Mouse (Mus musculus) liver, embryonic 14.5 days (tissue): ENCODE results near the gene Eva1c. TPM values are rescaled to one million over a fixed set of nuclear protein-coding genes. Genes with fewer than 3 reads are reported as not detected.

Source experiments
- ATAC-seq: fragments of 200-750 bp; cut with Nextera tagmentation; 2 replicates; pipeline ENCODE4 v1.8.0; 2017; ENCODE audit warnings: moderate number of reproducible peaks, mild to moderate bottlenecking, moderate library complexity; ENCODE audit not compliant: insufficient read depth
- DNase-seq, 3 experiments: peaks; one replicate each; pipeline ENCODE4 v3.0.0-alpha.2; 2012 to 2013; ENCODE audit warnings: low read depth in 3 of 3, low spot score in 3 of 3
- H3K27ac ChIP-seq: fragments of 300-500 bp; sonication (generic); 2 replicates; pipeline ENCODE4 v1.5.1; 2014; ENCODE audit warnings: moderate library complexity, mild to moderate bottlenecking, control low read depth, inconsistent platforms
- H3K27me3 ChIP-seq: fragments of 300-500 bp; sonication (generic); 2 replicates; pipeline ENCODE4 v1.6.1; 2014; ENCODE audit warnings: mild to moderate bottlenecking, low read length, moderate library complexity; ENCODE audit not compliant: control insufficient read depth, insufficient read depth
- H3K36me3 ChIP-seq: fragments of 300-500 bp; sonication (generic); replicated peaks from 2 replicates; pipeline ENCODE4 v1.6.1; 2014; ENCODE audit warnings: low read depth; ENCODE audit not compliant: control insufficient read depth, insufficient read depth
- H3K4me1 ChIP-seq, 2 experiments: fragments of 200-500 bp in 1 of 2; fragments of 300-500 bp in 1 of 2; sonication (generic) in 1 of 2; replicated peaks; 2 replicates each; pipeline ENCODE4 v1.6.1; 2012 to 2014; ENCODE audit warnings: antibody characterized with exemption in 1 of 2, inconsistent platforms in 1 of 2, low read length in 1 of 2; ENCODE audit not compliant: control insufficient read depth in 2 of 2, insufficient read depth in 2 of 2
- H3K4me2 ChIP-seq: fragments of 300-500 bp; sonication (generic); 2 replicates; pipeline ENCODE4 v1.6.1; 2014; ENCODE audit warnings: low read depth, mild to moderate bottlenecking, control low read depth, moderate library complexity
- H3K4me3 ChIP-seq, 2 experiments: fragments of 200-500 bp in 1 of 2; fragments of 300-500 bp in 1 of 2; sonication (generic) in 1 of 2; 2 replicates each; pipeline ENCODE4 v1.5.1; 2012 to 2014; ENCODE audit warnings: low read depth in 2 of 2, low read length in 2 of 2, mild to moderate bottlenecking in 2 of 2, control low read depth in 1 of 2, inconsistent platforms in 1 of 2, moderate library complexity in 1 of 2; ENCODE audit not compliant: insufficient read depth in 1 of 2
- H3K9ac ChIP-seq: fragments of 300-500 bp; sonication (generic); replicated peaks from 2 replicates; pipeline ENCODE4 v1.6.1; 2014; ENCODE audit warnings: mild to moderate bottlenecking, control low read depth, moderate library complexity
- H3K9me3 ChIP-seq: fragments of 300-500 bp; sonication (generic); 2 replicates; pipeline ENCODE4 v1.6.1; 2016; ENCODE audit warnings: low read length, mixed read lengths; ENCODE audit not compliant: control insufficient read depth
- CTCF ChIP-seq: IDR thresholded peaks from 2 replicates; pipeline ENCODE4 v1.5.1; 2016; ENCODE audit warnings: antibody characterized with exemption, low read depth, control low read depth
- EP300 ChIP-seq: IDR thresholded peaks from 2 replicates; pipeline ENCODE4 v1.6.1; 2016; ENCODE audit warnings: antibody characterized with exemption, low read depth
- WGBS: fragments of 180-500 bp; shearing (Covaris S2); extraction: QIAGEN DNeasy Blood & Tissue Kit; methylation state at CpG from one replicate; pipeline ENCODE4 v1.1.7; 2014; ENCODE audit not compliant: insufficient replicate concordance; 5-methylcytosine and 5-hydroxymethylcytosine counted together
- polyA plus RNA-seq, 2 experiments: library from polyadenylated mRNA; depleted of rRNA in 1 of 2; stranded (reverse) in 1 of 2; unstranded in 1 of 2; fragments of >200 nt; fragmentation: Nextera tagmentation in 1 of 2; extraction: Ambion mirVana in 1 of 2; gene quantifications; 2 replicates each; pipeline versions ENCODE4 v1.2.1 to v1.2.3; 2012 to 2014

The Eva1c gene
- polyA plus RNA-seq, 2 experiments, result 0.11 to 0.23 TPM

DNA sequence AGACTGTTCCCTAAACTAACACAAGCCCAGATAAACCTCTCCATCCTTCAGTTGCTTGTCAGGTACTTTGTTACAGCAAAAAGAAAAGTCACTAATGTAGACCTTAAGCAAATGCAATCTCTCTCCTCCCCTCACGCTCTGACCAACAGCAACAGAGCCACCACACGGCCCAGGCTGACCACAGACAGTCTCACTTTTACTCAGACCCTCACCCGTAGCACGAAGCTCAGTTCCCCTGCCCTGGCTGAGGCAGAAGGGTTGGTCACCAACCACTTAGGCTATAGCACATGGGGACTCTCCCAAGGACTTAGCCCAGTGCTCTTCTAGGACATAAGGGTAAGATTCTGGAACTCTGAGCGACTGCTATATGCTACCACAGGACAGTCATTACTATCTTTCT is 27.7 kb upstream of the Eva1c start:
- no peak for DNase-seq
- TF ChIP-seq CTCF (no peak), EP300 (no peak)
- peaks cover 13% of the 10 kb centered on the region; the same call in 1 of the 2 replicates for H3K36me3 ChIP-seq
- no peak overlapping the region for H3K9ac ChIP-seq
- ATAC-seq, result no peak
- no peak overlapping the region for H3K27ac ChIP-seq
- no peaks in the 10 kb centered on the region for H3K27me3 ChIP-seq
- H3K4me3 ChIP-seq, result no peak overlapping the region
- no peaks in the 10 kb centered on the region for H3K4me1 ChIP-seq
- H3K9me3 ChIP-seq, result no peaks in the 10 kb centered on the region
- WGBS, result 74% methylated on average over 5 of the region's 5 CpGs
- H3K4me2 ChIP-seq, result no peak overlapping the region

DNA sequence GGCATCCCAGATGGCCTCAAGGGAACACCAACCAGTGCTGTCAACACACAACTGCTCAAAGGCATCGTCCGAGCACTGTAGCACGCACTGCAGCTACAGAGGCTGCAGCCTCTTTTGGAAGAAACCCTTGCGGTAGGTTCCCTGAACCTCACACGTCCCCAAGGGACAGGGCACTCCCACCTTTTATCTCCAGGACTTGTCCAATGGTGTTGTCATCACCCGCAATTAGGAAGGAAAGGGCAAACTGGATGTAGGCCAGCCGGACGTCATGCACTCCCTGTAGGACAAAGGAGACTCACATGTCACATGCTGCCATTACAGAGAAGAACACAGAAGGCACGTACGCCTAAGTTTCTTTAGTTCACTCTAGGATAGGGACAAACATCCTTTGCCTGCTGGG is 26.7 kb upstream of the Eva1c start:
- ATAC-seq (no peak), DNase-seq (no peak)
- TF ChIP-seq CTCF (no peak), EP300 (no peak)
- H3K4me2 ChIP-seq, result no peak overlapping the region
- no peaks in the 10 kb centered on the region for H3K4me1 ChIP-seq
- H3K27ac ChIP-seq, result no peak overlapping the region
- H3K27me3 ChIP-seq, result no peaks in the 10 kb centered on the region
- no peak overlapping the region for H3K4me3 ChIP-seq
- peaks cover 17% of the 10 kb centered on the region for H3K36me3 ChIP-seq
- WGBS, result 79% methylated on average over 10 of the region's 10 CpGs
- H3K9me3 ChIP-seq, result no peaks in the 10 kb centered on the region
- no peak overlapping the region for H3K9ac ChIP-seq

DNA sequence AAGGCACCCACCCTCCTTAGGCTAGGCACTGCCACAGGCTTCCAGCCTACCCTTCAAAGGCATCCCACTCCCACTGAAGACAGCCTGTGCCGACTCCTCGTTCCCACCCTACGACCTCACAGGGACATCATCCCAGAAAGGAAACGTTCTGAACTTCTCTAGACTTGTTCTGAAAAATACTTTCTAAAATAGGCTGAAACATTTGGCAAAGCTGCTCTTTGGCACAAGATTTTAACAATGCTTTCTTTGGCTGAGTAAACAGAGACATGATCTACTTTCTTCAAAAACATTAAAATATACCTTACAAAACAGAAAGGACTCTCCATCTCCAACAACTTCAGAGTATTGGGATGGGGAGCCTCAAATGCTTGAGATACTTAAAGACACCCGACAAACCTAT is 25.3 kb upstream of the Eva1c start:
- no peak for DNase-seq
- no peak overlapping the region for H3K9ac ChIP-seq
- no peaks in the 10 kb centered on the region for H3K27me3 ChIP-seq
- no peak overlapping the region for H3K4me2 ChIP-seq
- no peaks in the 10 kb centered on the region for H3K9me3 ChIP-seq
- peaks cover 6 to 9% of the 10 kb centered on the region in 2 experiments for H3K4me1 ChIP-seq
- no peak overlapping the region for H3K27ac ChIP-seq
- WGBS, result 81% methylated on average over 5 of the region's 5 CpGs
- TF ChIP-seq CTCF (no peak), EP300 (no peak)
- H3K4me3 ChIP-seq, result no peak overlapping the region
- ATAC-seq, result no peak
- peaks cover 17% of the 10 kb centered on the region for H3K36me3 ChIP-seq

DNA sequence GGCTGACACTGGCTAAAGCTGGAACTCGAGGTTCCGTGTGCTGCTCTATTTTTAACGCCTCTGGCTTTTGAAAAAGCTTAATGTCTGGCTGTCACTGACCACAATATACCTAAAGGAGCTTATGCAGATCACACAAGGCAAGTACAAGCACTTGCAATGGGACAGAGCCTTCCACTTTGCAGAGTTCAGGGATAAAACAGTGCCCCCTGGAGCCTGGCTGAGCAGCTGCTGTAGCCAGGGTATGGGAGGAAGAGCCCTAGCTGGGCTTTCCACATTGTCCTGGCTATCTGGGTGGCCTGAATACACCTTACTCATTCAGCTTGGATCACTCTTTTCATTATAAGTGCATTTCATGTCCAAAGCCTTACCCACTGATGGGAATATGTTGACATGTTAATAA is 24.6 kb upstream of the Eva1c start:
- H3K9me3 ChIP-seq, result no peaks in the 10 kb centered on the region
- DNase-seq, result no peak
- ATAC-seq, result no peak; the same call in 1 of the 2 replicates
- H3K36me3 ChIP-seq, result peaks cover 13% of the 10 kb centered on the region
- no peak overlapping the region for H3K4me3 ChIP-seq
- no peak overlapping the region for H3K27ac ChIP-seq
- no peaks in the 10 kb centered on the region for H3K27me3 ChIP-seq
- TF ChIP-seq CTCF (peak; percentile 76), EP300 (no peak)
- WGBS, result 91% methylated on average over 3 of the region's 3 CpGs
- H3K4me2 ChIP-seq, result no peak overlapping the region
- no peak overlapping the region for H3K9ac ChIP-seq
- peaks cover 7 to 11% of the 10 kb centered on the region in 2 experiments for H3K4me1 ChIP-seq

DNA sequence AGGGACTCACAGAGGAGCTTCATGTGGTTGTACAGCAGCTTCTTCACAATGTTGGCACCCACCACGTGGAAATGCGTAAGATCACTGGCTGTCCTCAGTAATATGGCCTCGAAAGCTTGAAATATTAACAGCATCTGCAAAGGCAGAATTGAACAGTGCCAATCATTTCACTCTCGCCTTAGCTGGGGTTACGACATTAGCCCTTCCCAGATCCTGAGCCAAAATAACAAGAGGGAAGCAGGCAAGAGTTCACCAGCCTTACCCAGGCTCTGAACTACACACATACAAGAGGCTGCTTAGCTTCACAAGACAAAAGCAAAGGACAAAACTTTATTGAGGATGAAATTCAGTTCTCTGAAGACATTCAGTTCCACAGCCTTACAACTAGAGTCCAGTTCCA is 22.1 kb upstream of the Eva1c start:
- Histone ChIP-seq H3K4me3 (no peak overlapping the region), H3K9ac (no peak overlapping the region), H3K9me3 (no peaks in the 10 kb centered on the region), H3K4me2 (no peak overlapping the region), H3K27ac (no peak overlapping the region), H3K4me1 (peaks cover 10 to 22% of the 10 kb centered on the region in 2 experiments), H3K27me3 (no peaks in the 10 kb centered on the region), H3K36me3 (peaks cover 13% of the 10 kb centered on the region)
- TF ChIP-seq EP300 (no peak), CTCF (no peak)
- ATAC-seq (no peak), DNase-seq (no peak)
- 85% methylated on average over 5 of the region's 5 CpGs for WGBS
